Mouse (Mus musculus) hindbrain, embryonic 11.5 days (tissue): ENCODE measurements around the gene Clk4. TPM values are rescaled to one million over a fixed set of nuclear protein-coding genes. Genes with fewer than 3 reads are reported as not detected.

ENCODE experiments used
- ATAC-seq: fragments of 200-750 bp; cut with Nextera tagmentation; 2 replicates; pipeline ENCODE4 v1.8.0; 2017; ENCODE audit warnings: mild to moderate bottlenecking, moderate TSS enrichment, moderate library complexity; ENCODE audit not compliant: low FRiP score
- DNase-seq: peaks from one replicate; pipeline ENCODE4 v3.0.0-alpha.2; 2015; ENCODE audit warnings: low spot score
- H3K27ac ChIP-seq: fragments of 300-500 bp; sonication (generic); 2 replicates; pipeline ENCODE4 v1.5.1; 2014; ENCODE audit warnings: mild to moderate bottlenecking, low read depth, low read length
- H3K27me3 ChIP-seq: fragments of 300-500 bp; sonication (generic); 2 replicates; pipeline ENCODE4 v1.6.1; 2014; ENCODE audit warnings: mild to moderate bottlenecking, low read length, moderate library complexity, mixed read lengths; ENCODE audit not compliant: control insufficient read depth, insufficient read depth
- H3K36me3 ChIP-seq: fragments of 300-500 bp; sonication (generic); 2 replicates; pipeline ENCODE4 v1.6.1; 2014; ENCODE audit warnings: mild to moderate bottlenecking, low read length, moderate library complexity, mixed read lengths; ENCODE audit not compliant: control insufficient read depth, insufficient read depth
- H3K4me1 ChIP-seq: fragments of 300-500 bp; sonication (generic); replicated peaks from 2 replicates; pipeline ENCODE4 v1.6.1; 2014; ENCODE audit warnings: low read length, mixed read lengths; ENCODE audit not compliant: control insufficient read depth, insufficient read depth
- H3K4me2 ChIP-seq: fragments of 300-500 bp; sonication (generic); replicated peaks from 2 replicates; pipeline ENCODE4 v1.6.1; 2014; ENCODE audit warnings: mild to moderate bottlenecking, low read depth, low read length
- H3K4me3 ChIP-seq: fragments of 300-500 bp; sonication (generic); 2 replicates; pipeline ENCODE4 v1.5.1; 2014; ENCODE audit warnings: low read depth, low read length
- H3K9ac ChIP-seq: fragments of 300-500 bp; sonication (generic); 2 replicates; pipeline ENCODE4 v1.6.1; 2014; ENCODE audit warnings: low read depth, low read length
- H3K9me3 ChIP-seq: fragments of 300-500 bp; sonication (generic); 2 replicates; pipeline ENCODE4 v1.6.1; 2016; ENCODE audit warnings: low read length; ENCODE audit not compliant: control insufficient read depth
- WGBS: fragments of 180-500 bp; shearing (Covaris S2); extraction: QIAGEN DNeasy Blood & Tissue Kit; methylation state at CpG from one replicate; pipeline ENCODE4 v1.1.7; 2014; 5-methylcytosine and 5-hydroxymethylcytosine counted together
- polyA plus RNA-seq: library from polyadenylated mRNA; unstranded; fragments of >200 nt; fragmentation: Nextera tagmentation; extraction: Ambion mirVana; gene quantifications from 2 replicates; pipeline ENCODE4 v1.2.1, GENCODE M21; 2014

Clk4 gene
- polyA plus RNA-seq, 1 experiment from 2014 or later = 141 TPM

- no peak for ATAC-seq
- no peak overlapping the region for H3K27ac ChIP-seq
- no peaks in the 10 kb centered on the region for H3K36me3 ChIP-seq
- no peaks in the 10 kb centered on the region for H3K9me3 ChIP-seq
- WGBS = 71% methylated on average over 2 of the region's 2 CpGs
- peaks cover 4% of the 10 kb centered on the region; the same call in 1 of the 2 replicates for H3K4me1 ChIP-seq
- DNase-seq = no peak
- no peak overlapping the region for H3K9ac ChIP-seq
- H3K4me3 ChIP-seq = no peak overlapping the region
- peaks cover 3% of the 10 kb centered on the region; the same call in 1 of the 2 replicates for H3K27me3 ChIP-seq
- no peak overlapping the region for H3K4me2 ChIP-seq
Observed at GRCm38 (mm10) chr11:51293956-51294530, 32.5 kb downstream of the Clk4 start.

- ATAC-seq (no peak), DNase-seq (no peak)
- no peak overlapping the region for H3K9ac ChIP-seq
- peaks cover under 1% of the 10 kb centered on the region; the same call in 1 of the 2 replicates for H3K4me1 ChIP-seq
- H3K27ac ChIP-seq = no peak overlapping the region
- H3K4me2 ChIP-seq = no peak overlapping the region
- H3K27me3 ChIP-seq = peaks cover 3% of the 10 kb centered on the region; the same call in 1 of the 2 replicates
- WGBS = 70% methylated on average over 3 of the region's 3 CpGs
- H3K9me3 ChIP-seq = no peaks in the 10 kb centered on the region
- no peaks in the 10 kb centered on the region for H3K36me3 ChIP-seq
- H3K4me3 ChIP-seq = no peak overlapping the region
Observed at GRCm38 (mm10) chr11:51295742-51296141, 34.2 kb downstream of the Clk4 start.

- H3K27ac ChIP-seq = no peak overlapping the region
- H3K9me3 ChIP-seq = no peaks in the 10 kb centered on the region
- no peak overlapping the region for H3K4me2 ChIP-seq
- WGBS = 90% methylated on average over 4 of the region's 4 CpGs
- no peaks in the 10 kb centered on the region for H3K36me3 ChIP-seq
- no peak overlapping the region for H3K4me3 ChIP-seq
- DNase-seq = no peak
- no peak for ATAC-seq
- H3K27me3 ChIP-seq = no peaks in the 10 kb centered on the region
- H3K9ac ChIP-seq = no peak overlapping the region
- H3K4me1 ChIP-seq = no peaks in the 10 kb centered on the region
Observed at GRCm38 (mm10) chr11:51298691-51299090, 37.2 kb downstream of the Clk4 start.

- Histone ChIP-seq H3K27ac (no peak overlapping the region), H3K9ac (no peak overlapping the region), H3K4me2 (no peak overlapping the region), H3K36me3 (no peaks in the 10 kb centered on the region), H3K4me1 (no peaks in the 10 kb centered on the region), H3K9me3 (no peaks in the 10 kb centered on the region), H3K27me3 (no peaks in the 10 kb centered on the region), H3K4me3 (no peak overlapping the region)
- WGBS = 73% methylated on average over 5 of the region's 5 CpGs
- ATAC-seq = no peak
- no peak for DNase-seq
Observed at GRCm38 (mm10) chr11:51302396-51302795, 40.9 kb downstream of the Clk4 start.

GRCm38 (mm10) chr11:51303981-51304553, 42.5 kb downstream of the Clk4 start:
- WGBS = 54% methylated on average over 12 of the region's 12 CpGs
- Histone ChIP-seq H3K9me3 (no peaks in the 10 kb centered on the region), H3K9ac (no peak overlapping the region), H3K36me3 (no peaks in the 10 kb centered on the region), H3K4me3 (no peak overlapping the region), H3K4me2 (no peak overlapping the region), H3K27ac (no peak overlapping the region), H3K4me1 (no peaks in the 10 kb centered on the region), H3K27me3 (no peaks in the 10 kb centered on the region)
- no peak for ATAC-seq
- no peak for DNase-seq

- Histone ChIP-seq H3K27me3 (no peaks in the 10 kb centered on the region), H3K4me2 (no peak overlapping the region), H3K4me1 (no peaks in the 10 kb centered on the region), H3K4me3 (no peak overlapping the region), H3K9me3 (no peaks in the 10 kb centered on the region), H3K36me3 (no peaks in the 10 kb centered on the region), H3K27ac (no peak overlapping the region), H3K9ac (no peak overlapping the region)
- DNase-seq = no peak
- no peak for ATAC-seq
- WGBS = 65% methylated on average over 5 of the region's 5 CpGs
Observed at GRCm38 (mm10) chr11:51308306-51308705, 46.8 kb downstream of the Clk4 start.

GRCm38 (mm10) chr11:51311846-51312245, 50.3 kb downstream of the Clk4 start:
- DNase-seq = no peak

GRCm38 (mm10) chr11:51315991-51316810, 54.7 kb downstream of the Clk4 start:
- DNase-seq (no peak), ATAC-seq (no peak)
- H3K4me2 ChIP-seq = no peak overlapping the region
- H3K9me3 ChIP-seq = no peaks in the 10 kb centered on the region
- H3K4me1 ChIP-seq = no peaks in the 10 kb centered on the region
- H3K4me3 ChIP-seq = no peak overlapping the region
- WGBS = 80% methylated on average over 7 of the region's 7 CpGs
- H3K27ac ChIP-seq = no peak overlapping the region
- H3K9ac ChIP-seq = no peak overlapping the region
- no peaks in the 10 kb centered on the region for H3K36me3 ChIP-seq
- H3K27me3 ChIP-seq = no peaks in the 10 kb centered on the region

More at GRCm38 (mm10) chr11:51311846-51312245, 50.3 kb downstream of the Clk4 start:
- no peak for ATAC-seq
- H3K36me3 ChIP-seq = no peaks in the 10 kb centered on the region
- no peaks in the 10 kb centered on the region for H3K4me1 ChIP-seq
- H3K9ac ChIP-seq = no peak overlapping the region
- no peak overlapping the region for H3K4me3 ChIP-seq
- H3K9me3 ChIP-seq = no peaks in the 10 kb centered on the region
- no peaks in the 10 kb centered on the region for H3K27me3 ChIP-seq
- H3K27ac ChIP-seq = no peak overlapping the region
- no peak overlapping the region for H3K4me2 ChIP-seq
- 87% methylated on average over 8 of the region's 8 CpGs for WGBS
